Mouse (Mus musculus) liver, embryonic 14.5 days (tissue): ENCODE data around the gene Krtap10-10. TPM values are rescaled to one million over a fixed set of nuclear protein-coding genes. Genes with fewer than 3 reads are reported as not detected.

Source experiments
- ATAC-seq: fragments of 200-750 bp; cut with Nextera tagmentation; 2 replicates; pipeline ENCODE4 v1.8.0; 2017; ENCODE audit warnings: moderate number of reproducible peaks, mild to moderate bottlenecking, moderate library complexity; ENCODE audit not compliant: insufficient read depth
- DNase-seq, 3 experiments: peaks; one replicate each; pipeline ENCODE4 v3.0.0-alpha.2; 2012 to 2013; ENCODE audit warnings: low read depth in 3 of 3, low spot score in 3 of 3
- H3K27ac ChIP-seq: fragments of 300-500 bp; sonication (generic); 2 replicates; pipeline ENCODE4 v1.5.1; 2014; ENCODE audit warnings: moderate library complexity, mild to moderate bottlenecking, control low read depth, inconsistent platforms
- H3K27me3 ChIP-seq: fragments of 300-500 bp; sonication (generic); 2 replicates; pipeline ENCODE4 v1.6.1; 2014; ENCODE audit warnings: mild to moderate bottlenecking, low read length, moderate library complexity; ENCODE audit not compliant: control insufficient read depth, insufficient read depth
- H3K36me3 ChIP-seq: fragments of 300-500 bp; sonication (generic); replicated peaks from 2 replicates; pipeline ENCODE4 v1.6.1; 2014; ENCODE audit warnings: low read depth; ENCODE audit not compliant: control insufficient read depth, insufficient read depth
- H3K4me1 ChIP-seq, 2 experiments: fragments of 200-500 bp in 1 of 2; fragments of 300-500 bp in 1 of 2; sonication (generic) in 1 of 2; replicated peaks; 2 replicates each; pipeline ENCODE4 v1.6.1; 2012 to 2014; ENCODE audit warnings: antibody characterized with exemption in 1 of 2, inconsistent platforms in 1 of 2, low read length in 1 of 2; ENCODE audit not compliant: control insufficient read depth in 2 of 2, insufficient read depth in 2 of 2
- H3K4me2 ChIP-seq: fragments of 300-500 bp; sonication (generic); 2 replicates; pipeline ENCODE4 v1.6.1; 2014; ENCODE audit warnings: low read depth, mild to moderate bottlenecking, control low read depth, moderate library complexity
- H3K4me3 ChIP-seq, 2 experiments: fragments of 200-500 bp in 1 of 2; fragments of 300-500 bp in 1 of 2; sonication (generic) in 1 of 2; 2 replicates each; pipeline ENCODE4 v1.5.1; 2012 to 2014; ENCODE audit warnings: low read depth in 2 of 2, low read length in 2 of 2, mild to moderate bottlenecking in 2 of 2, control low read depth in 1 of 2, inconsistent platforms in 1 of 2, moderate library complexity in 1 of 2; ENCODE audit not compliant: insufficient read depth in 1 of 2
- H3K9ac ChIP-seq: fragments of 300-500 bp; sonication (generic); replicated peaks from 2 replicates; pipeline ENCODE4 v1.6.1; 2014; ENCODE audit warnings: mild to moderate bottlenecking, control low read depth, moderate library complexity
- H3K9me3 ChIP-seq: fragments of 300-500 bp; sonication (generic); 2 replicates; pipeline ENCODE4 v1.6.1; 2016; ENCODE audit warnings: low read length, mixed read lengths; ENCODE audit not compliant: control insufficient read depth
- CTCF ChIP-seq: IDR thresholded peaks from 2 replicates; pipeline ENCODE4 v1.5.1; 2016; ENCODE audit warnings: antibody characterized with exemption, low read depth, control low read depth
- EP300 ChIP-seq: IDR thresholded peaks from 2 replicates; pipeline ENCODE4 v1.6.1; 2016; ENCODE audit warnings: antibody characterized with exemption, low read depth
- WGBS: fragments of 180-500 bp; shearing (Covaris S2); extraction: QIAGEN DNeasy Blood & Tissue Kit; methylation state at CpG from one replicate; pipeline ENCODE4 v1.1.7; 2014; ENCODE audit not compliant: insufficient replicate concordance; 5-methylcytosine and 5-hydroxymethylcytosine counted together
- polyA plus RNA-seq, 2 experiments: library from polyadenylated mRNA; depleted of rRNA in 1 of 2; stranded (reverse) in 1 of 2; unstranded in 1 of 2; fragments of >200 nt; fragmentation: Nextera tagmentation in 1 of 2; extraction: Ambion mirVana in 1 of 2; gene quantifications; 2 replicates each; pipeline versions ENCODE4 v1.2.1 to v1.2.3; 2012 to 2014

Krtap10-10 gene
- polyA plus RNA-seq, 2 experiments = not detected

DNA sequence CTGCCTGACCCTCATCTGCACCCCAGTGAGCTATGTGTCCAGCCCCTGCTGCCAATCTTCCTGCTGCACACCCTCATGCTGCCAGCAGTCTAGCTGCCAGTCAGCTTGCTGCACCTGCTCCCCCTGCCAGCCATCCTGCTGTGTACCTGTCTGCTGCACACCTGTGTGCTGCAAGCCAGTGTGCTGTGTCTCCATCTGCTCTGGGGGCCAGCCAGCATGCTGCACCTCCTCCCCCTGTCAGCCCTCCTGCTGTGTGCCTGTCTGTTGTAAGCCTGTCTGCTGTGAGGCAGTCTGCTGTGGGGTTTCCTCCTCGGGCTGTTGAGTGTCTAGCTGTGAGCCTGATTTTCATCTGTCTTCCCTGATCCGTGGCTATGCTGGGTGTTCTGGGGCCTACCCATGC lies 11.2 kb downstream of the Krtap10-10 start:
- 23% methylated on average over 2 of the region's 2 CpGs for WGBS
- no peak overlapping the region for H3K4me3 ChIP-seq

DNA sequence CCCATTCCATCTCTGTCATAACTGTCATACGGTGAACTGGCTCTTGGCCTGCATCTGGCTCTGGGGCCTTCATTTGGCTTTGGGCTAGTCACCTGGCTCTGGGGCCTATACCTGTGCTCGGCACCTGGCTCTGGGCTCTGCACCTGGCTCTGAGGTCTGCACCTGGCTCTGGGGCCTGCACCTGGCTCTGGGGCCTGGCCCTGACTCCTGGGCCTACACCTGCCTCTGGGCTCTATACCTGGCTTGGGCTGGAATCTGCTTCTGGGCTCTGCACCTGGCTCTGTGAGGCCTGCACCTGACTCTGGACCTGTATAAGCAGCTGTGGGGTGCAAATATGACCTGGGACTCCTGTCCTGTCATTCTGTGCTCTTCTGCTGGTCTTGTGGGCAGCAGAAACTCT lies 11.8 kb downstream of the Krtap10-10 start:
- Histone ChIP-seq H3K36me3 (no peaks in the 10 kb centered on the region), H3K27me3 (no peaks in the 10 kb centered on the region), H3K4me3 (no peak overlapping the region), H3K4me2 (no peak overlapping the region), H3K9me3 (no peaks in the 10 kb centered on the region), H3K27ac (no peak overlapping the region), H3K9ac (no peak overlapping the region), H3K4me1 (no peaks in the 10 kb centered on the region)
- ATAC-seq (no peak), DNase-seq (no peak)
- 60% methylated on average over 2 of the region's 2 CpGs for WGBS
- TF ChIP-seq CTCF = no peak
- no peak for TF ChIP-seq EP300

More for the DNA sequence above, 11.2 kb downstream of the Krtap10-10 start:
- no peak for ATAC-seq
- Histone ChIP-seq H3K9ac (no peak overlapping the region), H3K36me3 (no peaks in the 10 kb centered on the region), H3K27ac (no peak overlapping the region), H3K4me2 (no peak overlapping the region), H3K9me3 (no peaks in the 10 kb centered on the region), H3K4me1 (no peaks in the 10 kb centered on the region), H3K27me3 (no peaks in the 10 kb centered on the region)
- TF ChIP-seq EP300 = no peak
- TF ChIP-seq CTCF = no peak
- DNase-seq = no peak

DNA sequence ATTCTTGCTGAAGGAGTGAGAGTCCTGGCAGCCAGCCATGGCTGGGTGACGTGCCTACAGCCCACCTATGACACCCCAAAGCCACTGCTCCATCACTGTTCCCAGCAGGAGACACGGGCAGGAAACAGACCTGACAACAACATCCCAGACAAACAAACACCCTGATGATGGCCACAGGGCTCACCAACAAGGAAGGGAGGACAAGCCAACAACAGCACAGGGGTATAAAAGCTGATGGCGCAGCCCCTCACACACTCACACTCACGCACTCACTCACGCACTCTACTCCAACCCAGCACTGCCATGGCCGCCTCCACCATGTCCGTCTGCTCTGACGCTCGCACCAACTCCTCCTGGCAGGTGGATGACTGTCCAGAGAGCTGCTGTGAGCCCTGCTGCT lies 16.8 kb downstream of the Krtap10-10 start, which contains the start of gene Gm10318:
Gene Gm10318 (plus strand): TSS at position 301 of the 400 bp plus-strand sequence.
- Histone ChIP-seq H3K9ac (no peak within 1 kb of the TSS), H3K27ac (no peak within 1 kb of the TSS), H3K4me1 (no peaks in the 10 kb centered on the region), H3K4me2 (no peak within 1 kb of the TSS), H3K36me3 (no peaks in the 10 kb centered on the region), H3K27me3 (no peaks in the 10 kb centered on the region), H3K9me3 (no peaks in the 10 kb centered on the region), H3K4me3 (no peak within 1 kb of the TSS)
- no peak for TF ChIP-seq EP300
- TF ChIP-seq CTCF = no peak
- ATAC-seq (no peak), DNase-seq (no peak)
- 50% methylated on average over 9 of the region's 9 CpGs for WGBS

DNA sequence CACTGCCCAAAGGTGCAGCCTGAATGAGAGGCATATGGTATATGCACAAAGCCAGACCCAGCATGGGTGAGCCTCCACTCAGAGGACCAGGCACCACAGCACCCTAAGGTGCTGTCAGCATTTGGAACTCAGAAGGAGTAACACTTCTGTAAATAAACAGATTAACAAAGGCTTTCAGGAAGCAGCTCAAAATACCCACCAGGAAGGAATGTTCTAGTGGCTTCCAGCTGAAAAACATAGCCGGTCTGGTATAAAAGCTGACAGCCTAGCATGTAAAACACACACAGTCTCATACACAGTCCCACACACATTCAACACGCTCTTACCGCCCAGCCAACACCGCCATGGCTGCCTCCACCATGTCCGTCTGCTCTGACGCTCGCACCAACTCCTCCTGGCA lies 25.9 kb downstream of the Krtap10-10 start, which contains the start of gene Gm3285:
Gene Gm3285 (plus strand): TSS at position 301 of the 400 bp plus-strand sequence.
- H3K9me3 ChIP-seq = no peaks in the 10 kb centered on the region
- no peak within 1 kb of the TSS for H3K4me2 ChIP-seq
- WGBS = 41% methylated on average over 7 of the region's 7 CpGs

DNA sequence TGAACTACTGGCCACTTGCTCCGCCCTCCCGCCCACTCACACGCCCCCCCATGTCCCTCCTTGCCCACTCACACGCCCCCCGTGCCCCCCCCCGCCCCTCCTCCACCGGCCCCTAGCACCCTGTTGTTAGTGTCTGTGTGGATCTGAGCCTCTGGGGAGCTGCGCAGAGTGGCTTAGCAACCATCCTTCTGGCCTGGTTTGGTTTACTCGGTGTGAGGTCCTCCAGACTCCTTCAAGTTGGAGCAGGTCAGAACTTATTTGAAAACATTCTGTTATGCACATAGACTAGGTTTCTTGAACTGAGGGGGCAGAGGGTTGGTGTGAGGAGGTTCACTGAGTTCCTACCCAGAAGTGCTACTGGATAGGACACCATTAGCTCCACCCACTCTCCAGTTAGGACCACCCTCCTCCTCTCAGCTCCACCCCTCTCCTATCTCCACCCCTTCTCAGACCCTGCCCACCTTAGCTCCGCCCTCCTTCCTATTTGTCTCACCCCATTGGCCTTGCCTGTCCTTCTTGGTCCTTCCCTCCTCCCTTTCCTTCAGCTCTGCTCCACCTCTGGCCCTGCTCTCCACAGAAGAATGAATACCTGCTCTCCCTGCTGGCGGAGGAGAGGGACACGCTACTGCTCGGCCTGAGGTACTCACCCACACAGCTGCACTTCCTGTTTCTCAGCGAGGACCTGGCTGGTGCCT lies 28.5 kb downstream of the Krtap10-10 start:
- DNase-seq = peak; percentile 14 to 20 (median 20)
- ATAC-seq = peak; percentile 68; the same call in 1 of the 2 replicates
- Histone ChIP-seq H3K4me3 (peak overlapping the region in 1 of 2 experiments; percentile 2; a peak in 1 of 4 replicates), H3K4me2 (peak overlapping the region; percentile 32), H3K27ac (no peak overlapping the region), H3K36me3 (no peaks in the 10 kb centered on the region), H3K9me3 (no peaks in the 10 kb centered on the region), H3K27me3 (no peaks in the 10 kb centered on the region), H3K9ac (no peak overlapping the region), H3K4me1 (no peaks in the 10 kb centered on the region)
- WGBS = 20% methylated on average over 14 of the region's 14 CpGs
- no peak for TF ChIP-seq CTCF
- no peak for TF ChIP-seq EP300

More for the DNA sequence above, 25.9 kb downstream of the Krtap10-10 start, which contains the start of gene Gm3285:
- no peaks in the 10 kb centered on the region for H3K27me3 ChIP-seq
- no peak within 1 kb of the TSS for H3K4me3 ChIP-seq
- TF ChIP-seq EP300 = no peak
- no peak for TF ChIP-seq CTCF
- H3K27ac ChIP-seq = no peak within 1 kb of the TSS
- DNase-seq (no peak), ATAC-seq (no peak)
- H3K4me1 ChIP-seq = no peaks in the 10 kb centered on the region
- no peaks in the 10 kb centered on the region for H3K36me3 ChIP-seq
- H3K9ac ChIP-seq = no peak within 1 kb of the TSS
